In the genomic region with DNA sequence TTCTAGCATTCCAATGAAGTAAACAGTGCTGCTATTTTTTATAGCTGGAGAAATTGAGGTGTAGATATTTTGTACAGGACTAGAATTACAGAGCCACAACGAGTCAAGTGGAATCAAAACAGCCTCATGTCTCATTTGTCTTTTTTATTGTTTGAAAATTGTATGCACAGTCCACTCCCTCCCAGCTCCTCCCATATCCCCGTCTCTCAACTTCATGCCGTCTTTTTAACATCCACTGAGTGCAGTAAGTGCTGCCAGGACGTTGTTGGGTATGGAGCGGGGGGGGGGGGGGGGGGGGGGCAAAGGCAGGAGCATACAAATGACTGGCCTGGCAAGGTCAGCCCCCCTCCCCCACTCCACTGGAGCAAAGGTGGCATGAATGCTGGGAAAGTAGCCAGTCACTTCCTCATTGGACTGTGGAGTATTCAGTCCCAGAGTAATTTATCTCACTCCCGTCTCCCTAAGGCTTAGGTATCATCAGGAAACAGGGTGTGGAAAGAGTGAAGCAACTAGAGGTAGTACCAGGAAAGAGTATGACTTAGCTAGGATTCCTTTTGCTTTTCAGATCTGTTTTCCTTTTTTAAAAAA, we compare ENCODE assay signal across 17 mouse cellular contexts. TPM values are rescaled to one million over a fixed set of nuclear protein-coding genes. Genes with fewer than 3 reads are reported as not detected.
DNase-seq lines count a peak whose midpoint lies in the region; ATAC-seq lines count a peak whose summit lies in the region.
"Had no signal": no experiment of that assay in that cellular context is flagged by ENCODE, and none has a peak within 500 bp of the region (broad histone marks: within the 10 kb centered on the region; RNA-seq: fewer than 3 reads in every experiment).

No protein-coding gene starts in this region.

- ATAC-seq in heart, embryonic 11.5 days (replicated peaks; ENCODE audit: insufficient number of reproducible peaks, low FRiP score, low TSS enrichment) = no peak
- ATAC-seq in intestine, embryonic 16.5 days = peak; percentile 91
- ATAC-seq in midbrain, embryonic 11.5 days (ENCODE audit: low FRiP score) = no peak
- ATAC-seq: forebrain, embryonic 16.5 days; midbrain, embryonic 16.5 days had no signal

- no peak overlapping the region for H3K4me3 ChIP-seq in heart, embryonic 11.5 days (ENCODE audit: low read depth, low read length)
- H3K4me3 ChIP-seq in intestine, embryonic 16.5 days (ENCODE audit: low read length) = no peak overlapping the region
- no peak overlapping the region for H3K4me3 ChIP-seq in midbrain, embryonic 11.5 days (ENCODE audit: low read depth, low read length)
- H3K4me3 ChIP-seq: lung, embryonic 15.5 days had no signal

- H3K4me2 ChIP-seq in heart, embryonic 11.5 days = no peak overlapping the region
- H3K4me2 ChIP-seq in intestine, embryonic 16.5 days (ENCODE audit: low read depth, low read length) = no peak overlapping the region
- H3K4me2 ChIP-seq in midbrain, embryonic 11.5 days = no peak overlapping the region
- H3K4me2 ChIP-seq: lung, embryonic 15.5 days had no signal

- H3K4me1 ChIP-seq in heart, embryonic 11.5 days (ENCODE audit: control insufficient read depth, insufficient read depth, low read length) = no peaks in the 10 kb centered on the region
- H3K4me1 ChIP-seq in intestine, embryonic 16.5 days (ENCODE audit: control insufficient read depth, insufficient read depth, low read length) = 0 out of 2 replicates have a peak, but pooled peaks cover 2% of the 10 kb centered on the region
- H3K4me1 ChIP-seq in midbrain, embryonic 11.5 days (ENCODE audit: control insufficient read depth, insufficient read depth, low read length) = no peaks in the 10 kb centered on the region
- H3K4me1 ChIP-seq: lung, embryonic 15.5 days had no signal

- no peaks in the 10 kb centered on the region for H3K27me3 ChIP-seq in heart, embryonic 11.5 days (ENCODE audit: control insufficient read depth, insufficient read depth, low read length)
- H3K27me3 ChIP-seq in intestine, embryonic 16.5 days (replicated peaks; ENCODE audit: control insufficient read depth, insufficient read depth, low read length) = no peaks in the 10 kb centered on the region
- no peaks in the 10 kb centered on the region for H3K27me3 ChIP-seq in midbrain, embryonic 11.5 days (ENCODE audit: control insufficient read depth, insufficient read depth, low read length)
- H3K27me3 ChIP-seq: lung, embryonic 15.5 days had no signal

- H3K9me3 ChIP-seq in heart, embryonic 11.5 days (replicated peaks; ENCODE audit: control insufficient read depth, low read length) = no peaks in the 10 kb centered on the region
- H3K9me3 ChIP-seq in intestine, embryonic 16.5 days (ENCODE audit: control insufficient read depth, low read length) = no peaks in the 10 kb centered on the region
- no peaks in the 10 kb centered on the region for H3K9me3 ChIP-seq in midbrain, embryonic 11.5 days (ENCODE audit: control insufficient read depth, low read length)
- H3K9me3 ChIP-seq: lung, embryonic 15.5 days had no signal

- 43% methylated on average over 6 of the region's 6 CpGs for WGBS in heart, embryonic 11.5 days (ENCODE audit: insufficient replicate concordance)
- 21% methylated on average over 4 of the region's 6 CpGs for WGBS in intestine, embryonic 16.5 days
- 61% methylated on average over 5 of the region's 6 CpGs for WGBS in midbrain, embryonic 11.5 days

- intact Hi-C loops in gastrocnemius, postnatal 14 days (cut with DNase I; ENCODE audit: low total_unique reads) = loop anchor here (10.0 kb wide), 2 partner anchors 100 to 180 kb away; no protein-coding TSS in a partner anchor

- H3K27ac ChIP-seq in heart, embryonic 11.5 days (ENCODE audit: low read depth, low read length) = no peak overlapping the region
- peak overlapping the region; percentile 33; the same call in 1 of the 2 replicates for H3K27ac ChIP-seq in intestine, embryonic 16.5 days (ENCODE audit: low read length)
- no peak overlapping the region for H3K27ac ChIP-seq in midbrain, embryonic 11.5 days (ENCODE audit: low read depth, low read length)
- H3K27ac ChIP-seq: lung, embryonic 15.5 days had no signal

- peak; percentile 54 to 70 for DNase-seq in heart, adult 18-20 months
- DNase-seq in adrenal gland, postnatal 25 days = peak; percentile 36
- peak; percentile 87 to 93 for DNase-seq in kidney, postnatal 25 days
- DNase-seq in midbrain, embryonic 11.5 days (ENCODE audit: low spot score, missing footprints) = no peak
- DNase-seq in gastrocnemius, postnatal 14 days = no peak
- DNase-seq in layer of hippocampus, postnatal 25 days (ENCODE audit: extremely low spot score in 1 of 2, low spot score in 1 of 2) = no peak
- DNase-seq: cerebellum, adult 9-10 months; gastrocnemius, postnatal 36 days; spleen, adult 18-20 months had no signal

- H3K9ac ChIP-seq in heart, embryonic 11.5 days (ENCODE audit: low read depth, low read length) = no peak overlapping the region
- no peak overlapping the region for H3K9ac ChIP-seq in intestine, embryonic 16.5 days (ENCODE audit: low read depth, low read length)
- H3K9ac ChIP-seq in midbrain, embryonic 11.5 days (ENCODE audit: low read length) = no peak overlapping the region
- H3K9ac ChIP-seq: lung, embryonic 15.5 days had no signal

- H3K36me3 ChIP-seq in heart, embryonic 11.5 days (ENCODE audit: control insufficient read depth, insufficient read depth, low read length) = no peaks in the 10 kb centered on the region
- no peaks in the 10 kb centered on the region for H3K36me3 ChIP-seq in intestine, embryonic 16.5 days (ENCODE audit: control insufficient read depth, insufficient read depth, low read length)
- no peaks in the 10 kb centered on the region for H3K36me3 ChIP-seq in midbrain, embryonic 11.5 days (ENCODE audit: control insufficient read depth, insufficient read depth, low read length)
- H3K36me3 ChIP-seq: lung, embryonic 15.5 days had no signal

RNA-seq across cellular contexts. Expression of a gene that starts 23.3 kb away (rescaled TPM):
- not detected for total RNA-seq in heart, adult 18-20 months (2021)
- 0.19 TPM in 1 of 2 replicates, not detected in the other for polyA plus RNA-seq in heart, embryonic 11.5 days (2014; fragmentation: Nextera tagmentation; extraction: Ambion mirVana)
- total RNA-seq in adrenal gland, postnatal 25 days (2021) = 2.1 and 9.5 TPM in 2 replicates
- polyA plus RNA-seq in intestine, embryonic 16.5 days (2015; fragmentation: Nextera tagmentation; extraction: Ambion mirVana) = 0.59 and 1.8 TPM in 2 replicates
- polyA plus RNA-seq in midbrain, embryonic 11.5 days (2014; fragmentation: Nextera tagmentation; extraction: Ambion mirVana) = 0.10 TPM in 1 of 2 replicates, not detected in the other
- total RNA-seq in gastrocnemius, postnatal 14 days (2021) = under 1 TPM in 1 of 2 experiments, not detected in 1; 0.11 TPM
- not detected for total RNA-seq in layer of hippocampus, postnatal 25 days (2021)
- total RNA-seq: gastrocnemius, postnatal 36 days; left cerebral cortex, postnatal 36 days had no signal
- polyA plus RNA-seq: embryonic facial prominence, embryonic 11.5 days; forebrain, embryonic 16.5 days; midbrain, embryonic 16.5 days had no signal

RNA-seq across cellular contexts. Expression of a gene that starts 59.6 kb away (rescaled TPM):
- not detected for total RNA-seq in heart, adult 18-20 months (2021)
- 0.14 and 0.39 TPM in 2 replicates for polyA plus RNA-seq in heart, embryonic 11.5 days (2014; fragmentation: Nextera tagmentation; extraction: Ambion mirVana)
- 2.3 TPM in 1 of 2 replicates, not detected in the other for total RNA-seq in adrenal gland, postnatal 25 days (2021)
- polyA plus RNA-seq in intestine, embryonic 16.5 days (2015; fragmentation: Nextera tagmentation; extraction: Ambion mirVana) = 0.26 and 0.94 TPM in 2 replicates
- 0.08 TPM in 1 of 2 replicates, not detected in the other for polyA plus RNA-seq in midbrain, embryonic 11.5 days (2014; fragmentation: Nextera tagmentation; extraction: Ambion mirVana)
- not detected for total RNA-seq in gastrocnemius, postnatal 14 days (2021)
- under 1 TPM; 0.14 to 0.20 TPM for total RNA-seq in layer of hippocampus, postnatal 25 days (2021)
- total RNA-seq: gastrocnemius, postnatal 36 days had no signal
- polyA plus RNA-seq: embryonic facial prominence, embryonic 11.5 days; lung, embryonic 15.5 days; thymus, postnatal 0 days had no signal

RNA-seq across cellular contexts. Expression of a gene that starts 59.8 kb away (rescaled TPM):
- not detected for total RNA-seq in heart, adult 18-20 months (2021)
- polyA plus RNA-seq in heart, embryonic 11.5 days (2014; fragmentation: Nextera tagmentation; extraction: Ambion mirVana) = 0.24 and 0.46 TPM in 2 replicates
- 1.9 TPM in 1 of 2 replicates, not detected in the other for total RNA-seq in adrenal gland, postnatal 25 days (2021)
- 0.20 and 0.50 TPM in 2 replicates for polyA plus RNA-seq in intestine, embryonic 16.5 days (2015; fragmentation: Nextera tagmentation; extraction: Ambion mirVana)
- 0.12 TPM in 1 of 2 replicates, not detected in the other for polyA plus RNA-seq in midbrain, embryonic 11.5 days (2014; fragmentation: Nextera tagmentation; extraction: Ambion mirVana)
- not detected for total RNA-seq in gastrocnemius, postnatal 14 days (2021)
- total RNA-seq in layer of hippocampus, postnatal 25 days (2021) = under 1 TPM; 0.22 to 0.23 TPM
- total RNA-seq: gastrocnemius, postnatal 36 days had no signal
- polyA plus RNA-seq: embryonic facial prominence, embryonic 11.5 days; lung, embryonic 15.5 days; thymus, postnatal 0 days had no signal

Comparison
In these comparisons a context has a peak if more than half of its experiments do, and no peak if none do; other contexts are left out.
1. DNase-seq: peak in heart, adult 18-20 months (2 of 2), adrenal gland, postnatal 25 days (single experiment) and kidney, postnatal 25 days (2 of 2); none in midbrain, embryonic 11.5 days (single experiment), gastrocnemius, postnatal 14 days (single experiment) and layer of hippocampus, postnatal 25 days (0 of 2).